Mouse (Mus musculus) embryonic facial prominence, embryonic 10.5 days (tissue): ENCODE results near the gene Gm21060. TPM values are rescaled to one million over a fixed set of nuclear protein-coding genes. Genes with fewer than 3 reads are reported as not detected.
"Not testable (repeated sequence)": the region's sequence is repeated elsewhere in the genome, so short reads cannot be mapped to it uniquely, and the experiment has no call there.

Experiments used
- DNase-seq: peaks from one replicate; pipeline ENCODE4 v3.0.0-alpha.2; 2017; ENCODE audit warnings: low spot score
- H3K27ac ChIP-seq: fragments of 300-500 bp; sonication (generic); replicated peaks from 2 replicates; pipeline ENCODE4 v1.5.1; 2016; ENCODE audit warnings: mild to moderate bottlenecking
- H3K27me3 ChIP-seq: fragments of 300-500 bp; sonication (generic); replicated peaks from 2 replicates; pipeline ENCODE4 v1.6.1; 2016; ENCODE audit warnings: low read depth, mild to moderate bottlenecking; ENCODE audit not compliant: poor library complexity, severe bottlenecking
- H3K36me3 ChIP-seq: fragments of 300-500 bp; sonication (generic); replicated peaks from 2 replicates; pipeline ENCODE4 v1.6.1; 2016; ENCODE audit warnings: mild to moderate bottlenecking, moderate library complexity
- H3K4me1 ChIP-seq: fragments of 300-500 bp; sonication (generic); 2 replicates; pipeline ENCODE4 v1.6.1; 2016
- H3K4me3 ChIP-seq: fragments of 300-500 bp; sonication (generic); 2 replicates; pipeline ENCODE4 v1.5.1; 2016; ENCODE audit warnings: mild to moderate bottlenecking, moderate library complexity
- H3K9me3 ChIP-seq: fragments of 300-500 bp; sonication (generic); 2 replicates; pipeline ENCODE4 v1.6.1; 2016; ENCODE audit warnings: mild to moderate bottlenecking
- whole genome bisulfite sequencing: fragments of 180-500 bp; shearing (Covaris S2); methylation state at CpG from one replicate; pipeline ENCODE4 v1.1.7; 2016; 5-methylcytosine and 5-hydroxymethylcytosine counted together
- polyA plus RNA-seq: library from polyadenylated mRNA; unstranded; fragments of >200 nt; fragmentation: Nextera tagmentation; extraction: Ambion mirVana; gene quantifications from 2 replicates; pipeline ENCODE4 v1.2.1, GENCODE M21; 2016

Gene Gm21060
- polyA plus RNA-seq, 1 experiment from 2014 or later = not detected

DNA sequence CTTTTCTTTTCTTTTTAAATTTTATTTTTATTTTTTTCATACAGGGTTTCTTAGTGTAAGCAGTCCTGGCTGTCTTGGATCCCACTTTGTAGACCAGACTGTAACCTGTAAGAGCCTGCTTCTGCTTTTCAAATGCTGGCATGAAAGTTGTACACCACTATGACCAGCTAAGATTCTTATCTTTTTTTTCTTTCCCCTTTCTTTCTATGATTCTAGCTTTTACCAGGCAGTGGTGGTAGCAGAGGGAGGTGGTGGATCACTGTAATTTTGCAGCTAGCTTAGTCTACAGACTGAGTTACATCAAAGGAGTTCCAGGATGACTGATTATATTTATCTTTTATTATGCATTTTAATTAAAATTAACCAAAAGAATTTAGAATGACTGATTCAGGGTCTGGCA is 31.9 kb downstream of the Gm21060 start:
- no peak for DNase-seq
- Histone ChIP-seq H3K36me3 (no peaks in the 10 kb centered on the region), H3K9me3 (no peaks in the 10 kb centered on the region), H3K4me1 (no peaks in the 10 kb centered on the region), H3K27ac (no peak overlapping the region), H3K4me3 (no peak overlapping the region), H3K27me3 (no peaks in the 10 kb centered on the region; the same call in 1 of the 2 replicates)

DNA sequence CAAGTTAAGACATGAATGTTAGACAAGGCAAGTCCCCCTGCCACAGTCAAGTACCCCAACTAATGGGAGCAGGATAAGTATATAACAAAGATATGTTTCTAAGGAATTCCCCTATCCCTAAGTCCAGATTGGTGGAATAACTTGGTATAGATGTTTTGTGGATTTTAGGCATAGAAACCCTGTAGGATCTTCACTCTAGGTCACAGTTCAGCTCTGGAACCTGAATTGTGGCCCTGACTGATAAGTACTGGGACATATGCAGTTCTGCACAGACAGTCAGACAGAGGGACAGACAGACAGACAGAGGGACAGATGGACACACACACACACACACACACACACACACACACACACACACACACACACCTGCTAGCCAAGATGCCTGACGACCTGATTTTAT is 32.6 kb downstream of the Gm21060 start:
- no peak overlapping the region for H3K4me3 ChIP-seq
- no peaks in the 10 kb centered on the region for H3K4me1 ChIP-seq
- DNase-seq = peak; percentile 18
- no peaks in the 10 kb centered on the region for H3K36me3 ChIP-seq
- no peaks in the 10 kb centered on the region; the same call in 1 of the 2 replicates for H3K27me3 ChIP-seq
- no peak overlapping the region for H3K27ac ChIP-seq
- 83% methylated on average over 1 of the region's 1 CpGs for WGBS
- H3K9me3 ChIP-seq = no peaks in the 10 kb centered on the region

DNA sequence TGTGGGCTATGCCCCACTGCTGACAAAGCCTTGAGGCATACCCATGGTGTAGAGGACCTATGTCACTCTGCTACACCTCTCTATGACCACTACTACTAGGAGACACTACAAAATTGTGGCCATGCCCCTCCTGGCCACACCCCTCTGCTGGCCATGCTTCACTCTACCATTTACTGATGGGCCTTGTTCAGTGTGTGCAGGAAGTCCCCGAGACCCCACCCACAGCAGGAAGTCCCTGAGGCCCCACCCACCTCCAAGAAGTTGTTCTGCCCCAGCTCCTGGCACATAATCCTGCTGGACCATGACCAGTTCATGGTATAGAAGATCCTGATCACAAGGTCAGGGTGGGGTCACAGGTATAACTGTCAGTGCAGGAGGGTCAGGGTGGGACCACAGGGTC is 35.6 kb downstream of the Gm21060 start:
- WGBS = 78% methylated on average over 1 of the region's 1 CpGs

DNA sequence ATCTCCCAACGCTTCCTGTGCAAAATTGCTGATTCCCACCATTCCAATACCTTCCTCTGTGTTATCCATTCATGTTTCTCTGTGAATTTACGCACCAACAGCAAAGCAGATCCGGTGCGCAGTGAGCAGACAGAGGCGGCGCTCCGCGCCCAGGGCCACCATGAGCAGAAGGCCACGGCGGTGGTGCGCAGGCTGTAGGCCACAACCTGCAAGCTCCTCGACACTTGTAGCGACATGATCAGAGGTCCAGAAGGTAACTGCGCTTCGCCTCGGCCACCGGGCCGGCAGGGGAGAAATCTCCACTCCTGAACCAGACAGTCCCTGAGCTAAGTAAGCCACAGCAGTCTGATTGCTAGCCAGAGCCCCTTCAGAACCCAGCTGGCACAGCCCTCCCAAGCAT is 39.1 kb downstream of the Gm21060 start:
- no peak for DNase-seq
- H3K4me3 ChIP-seq = no peak overlapping the region
- no peaks in the 10 kb centered on the region for H3K4me1 ChIP-seq
- no peak overlapping the region for H3K27ac ChIP-seq
- WGBS = 93% methylated on average over 18 of the region's 18 CpGs
- no peaks in the 10 kb centered on the region for H3K27me3 ChIP-seq
- no peaks in the 10 kb centered on the region for H3K9me3 ChIP-seq
- no peaks in the 10 kb centered on the region for H3K36me3 ChIP-seq

More for the DNA sequence above, 35.6 kb downstream of the Gm21060 start:
- Histone ChIP-seq H3K9me3 (no peaks in the 10 kb centered on the region), H3K27ac (no peak overlapping the region), H3K4me3 (no peak overlapping the region), H3K36me3 (no peaks in the 10 kb centered on the region), H3K27me3 (no peaks in the 10 kb centered on the region), H3K4me1 (no peaks in the 10 kb centered on the region)
- no peak for DNase-seq

DNA sequence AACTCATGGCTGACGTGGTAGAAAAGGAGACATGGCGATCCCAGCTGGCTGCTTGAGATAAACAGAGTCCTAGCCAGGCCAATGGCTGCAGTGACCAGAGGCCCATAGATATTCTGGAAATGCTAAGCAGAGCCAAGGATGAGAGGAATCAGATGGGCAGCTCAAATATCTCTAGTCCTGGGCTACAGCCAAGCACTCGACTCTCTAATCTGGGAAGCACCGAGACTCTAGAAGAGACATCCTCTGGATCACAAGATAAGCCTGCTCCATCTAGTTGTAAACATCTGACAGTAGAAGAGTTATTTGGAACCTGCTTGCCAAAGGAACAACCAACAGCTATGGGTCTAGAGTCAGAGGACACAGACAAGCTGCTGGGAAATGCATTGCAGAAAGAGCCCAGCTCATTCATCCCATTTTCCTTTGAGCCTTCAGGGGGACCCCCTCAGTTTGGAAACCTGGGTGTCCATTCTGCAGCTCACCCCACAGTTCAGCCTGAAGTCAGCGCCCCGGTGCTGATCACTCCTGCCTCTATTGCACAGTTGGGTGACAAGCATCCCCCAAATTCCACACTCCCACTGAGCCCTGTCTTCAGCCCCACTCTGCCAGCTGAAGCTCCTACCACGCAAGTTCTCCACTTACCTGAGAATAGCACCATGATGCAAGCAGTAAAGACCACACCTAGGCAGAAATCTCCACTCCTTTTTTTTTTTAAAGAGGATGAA is 40.5 kb downstream of the Gm21060 start:
- Histone ChIP-seq H3K4me1 (no peaks in the 10 kb centered on the region), H3K4me3 (no peak overlapping the region), H3K27me3 (no peaks in the 10 kb centered on the region), H3K9me3 (no peaks in the 10 kb centered on the region), H3K36me3 (no peaks in the 10 kb centered on the region), H3K27ac (no peak overlapping the region)
- 91% methylated on average over 7 of the region's 7 CpGs for WGBS
- DNase-seq = no peak

DNA sequence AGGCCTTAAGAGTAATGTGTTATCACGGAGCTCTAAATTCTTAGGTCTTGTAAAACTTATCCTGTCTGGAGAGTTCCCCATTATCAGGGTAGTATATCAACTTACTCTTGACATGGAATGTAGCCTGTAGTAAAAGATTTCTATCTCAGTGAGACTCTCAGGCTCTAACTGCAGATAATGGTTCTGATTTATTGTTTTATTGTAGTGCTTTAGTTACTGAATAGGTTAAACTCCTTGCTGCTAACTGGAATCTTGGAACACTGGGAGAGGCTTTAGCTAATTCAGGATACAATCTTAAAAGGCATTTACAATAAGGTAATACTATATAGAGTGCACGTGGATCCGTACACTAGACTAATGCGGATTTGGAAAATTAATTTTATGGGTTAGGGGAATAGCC is 49.5 kb downstream of the Gm21060 start:
- not testable (repeated sequence) for DNase-seq, H3K27me3 ChIP-seq, H3K4me3 ChIP-seq, H3K9me3 ChIP-seq, H3K36me3 ChIP-seq, H3K27ac ChIP-seq, H3K4me1 ChIP-seq
- 89% methylated on average over 4 of the region's 4 CpGs for WGBS

Other genes with a start within 250 kb of the Gm21060 start
- 27.7 and 35.2 TPM in 2 replicates for gene Zfp950, start 156.2 kb downstream of the Gm21060 start, polyA plus RNA-seq
- 0.10 TPM in 1 of 2 replicates, not detected in the other for gene Gm7102, start 120.8 kb downstream of the Gm21060 start, polyA plus RNA-seq
- not detected in 2 replicates for gene Gm6020, start 113.2 kb downstream of the Gm21060 start, polyA plus RNA-seq
- 13.6 and 16.3 TPM in 2 replicates for gene Csf2ra, start 68.6 kb downstream of the Gm21060 start, polyA plus RNA-seq